Mouse (Mus musculus) telencephalon, adult 2 months (tissue): ENCODE measurements around the gene Kdsr.

ENCODE experiments used
- DNase-seq: peaks from one replicate; pipeline ENCODE4 v3.0.0-alpha.2; 2011; ENCODE audit warnings: low read depth, low spot score

The Kdsr gene

GRCm38 (mm10) chr1:106695649-106696048 is 63.9 kb downstream of the Kdsr start:
- no peak for DNase-seq

- DNase-seq: no peak
These were observed 65.2 kb downstream of the Kdsr start for GRCm38 (mm10) chr1:106694316-106694715.

GRCm38 (mm10) chr1:106692599-106692998 is 66.9 kb downstream of the Kdsr start:
- no peak for DNase-seq

GRCm38 (mm10) chr1:106690887-106691286 is 68.6 kb downstream of the Kdsr start:
- DNase-seq: no peak

GRCm38 (mm10) chr1:106688161-106688516 is 71.4 kb downstream of the Kdsr start:
- no peak for DNase-seq

GRCm38 (mm10) chr1:106687435-106688160 is 71.9 kb downstream of the Kdsr start:
- no peak for DNase-seq

- DNase-seq: no peak
These were observed 73.8 kb downstream of the Kdsr start for GRCm38 (mm10) chr1:106685702-106686101.

- DNase-seq: no peak
These were observed 75.0 kb downstream of the Kdsr start for GRCm38 (mm10) chr1:106684546-106684945.

- no peak for DNase-seq
These were observed 76.7 kb downstream of the Kdsr start for GRCm38 (mm10) chr1:106682829-106683228.

- DNase-seq: no peak
These were observed 79.6 kb downstream of the Kdsr start for GRCm38 (mm10) chr1:106679800-106680515.

- DNase-seq: no peak
These were observed 81.5 kb downstream of the Kdsr start for GRCm38 (mm10) chr1:106678060-106678478.
